In genomic region chr1:72354856-72355255, GRCm38 (mm10) we compare ENCODE assay signal across 21 mouse cellular contexts.
"Had no signal": no experiment of that assay in that cellular context is flagged by ENCODE, and none has a peak within 500 bp of the region (broad histone marks: within the 10 kb centered on the region; RNA-seq: fewer than 3 reads in every experiment).

No protein-coding gene starts in this region.

- H3K27me3 ChIP-seq: heart, embryonic 13.5 days; heart, embryonic 15.5 days; hindbrain, embryonic 13.5 days; hindbrain, embryonic 15.5 days; limb, embryonic 13.5 days; limb, embryonic 15.5 days; liver, embryonic 12.5 days had no signal

- H3K9ac ChIP-seq: forebrain, postnatal 0 days; heart, embryonic 13.5 days; heart, embryonic 15.5 days; hindbrain, embryonic 13.5 days; hindbrain, embryonic 15.5 days; limb, embryonic 13.5 days; limb, embryonic 15.5 days; liver, embryonic 12.5 days; liver, embryonic 14.5 days had no signal

- ATAC-seq: forebrain, postnatal 0 days; hindbrain, postnatal 0 days; intestine, embryonic 16.5 days; liver, embryonic 12.5 days had no signal

- H3K4me1 ChIP-seq: heart, embryonic 13.5 days; heart, embryonic 15.5 days; hindbrain, embryonic 13.5 days; hindbrain, embryonic 15.5 days; limb, embryonic 13.5 days; limb, embryonic 15.5 days; liver, embryonic 12.5 days had no signal

- H3K4me2 ChIP-seq: heart, embryonic 11.5 days; heart, embryonic 13.5 days; heart, embryonic 15.5 days; hindbrain, embryonic 13.5 days; hindbrain, embryonic 15.5 days; limb, embryonic 13.5 days; limb, embryonic 15.5 days; liver, embryonic 12.5 days had no signal

- DNase-seq: forebrain, postnatal 0 days; gastrocnemius, postnatal 14 days; gastrocnemius, postnatal 36 days; heart, adult 2 months; heart, postnatal 14 days; heart, postnatal 36 days; layer of hippocampus, adult 9-11 months; layer of hippocampus, postnatal 36 days; left cerebral cortex, postnatal 4 days; lung, adult 18-20 months had no signal

- H3K4me3 ChIP-seq: heart, adult 2 months; heart, embryonic 13.5 days; heart, embryonic 15.5 days; hindbrain, embryonic 13.5 days; hindbrain, embryonic 15.5 days; limb, embryonic 13.5 days; limb, embryonic 15.5 days; liver, embryonic 12.5 days had no signal

- H3K27ac ChIP-seq: heart, adult 2 months; heart, embryonic 13.5 days; heart, embryonic 15.5 days; hindbrain, embryonic 13.5 days; hindbrain, embryonic 15.5 days; hindbrain, postnatal 0 days; limb, embryonic 13.5 days; limb, embryonic 15.5 days; liver, embryonic 12.5 days; liver, embryonic 14.5 days had no signal

- H3K9me3 ChIP-seq: heart, embryonic 13.5 days; heart, embryonic 15.5 days; hindbrain, embryonic 13.5 days; hindbrain, embryonic 15.5 days; limb, embryonic 13.5 days; limb, embryonic 15.5 days; liver, embryonic 12.5 days had no signal
